Mouse (Mus musculus): ENCODE results near the gene Rxrb.
A peak's percentile ranks its signal among the peaks of the same experiment; 100 is the strongest.

Gene Rxrb

GRCm38 (mm10) chr17:34047404-34048050 is 15.9 kb downstream of the Rxrb start:
- DNase-seq (ENCODE audit: low read depth): peak; percentile 57

- no peak for DNase-seq (ENCODE audit: low read depth)
These were observed 25.6 kb downstream of the Rxrb start for GRCm38 (mm10) chr17:34057224-34057623.

- no peak for DNase-seq (ENCODE audit: low read depth)
These were observed 37.3 kb downstream of the Rxrb start for GRCm38 (mm10) chr17:34068864-34069263.

- DNase-seq (ENCODE audit: low read depth): peak; percentile 51
These were observed 40.5 kb downstream of the Rxrb start for GRCm38 (mm10) chr17:34072091-34072490.

DNA sequence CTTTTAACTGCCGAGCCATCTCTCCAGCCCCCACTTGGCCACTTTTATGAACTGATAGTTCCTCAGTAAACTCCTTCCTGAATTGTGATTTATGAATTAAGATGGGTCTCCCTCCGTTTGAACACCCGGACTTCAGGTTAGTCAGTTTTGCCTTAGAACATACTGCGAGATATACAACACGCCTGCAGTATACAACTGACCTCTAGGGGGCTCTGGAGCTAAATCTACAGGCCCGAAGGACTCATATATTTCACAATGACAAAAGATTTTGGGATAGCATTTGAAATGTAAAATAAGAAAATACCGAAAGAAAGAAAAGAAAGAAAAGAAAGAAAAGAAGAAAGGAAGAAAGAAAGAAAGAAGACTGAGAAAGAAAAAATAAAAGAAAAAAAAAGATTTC is 43.7 kb downstream of the Rxrb start:
- DNase-seq (ENCODE audit: low read depth): peak; percentile 91

DNA sequence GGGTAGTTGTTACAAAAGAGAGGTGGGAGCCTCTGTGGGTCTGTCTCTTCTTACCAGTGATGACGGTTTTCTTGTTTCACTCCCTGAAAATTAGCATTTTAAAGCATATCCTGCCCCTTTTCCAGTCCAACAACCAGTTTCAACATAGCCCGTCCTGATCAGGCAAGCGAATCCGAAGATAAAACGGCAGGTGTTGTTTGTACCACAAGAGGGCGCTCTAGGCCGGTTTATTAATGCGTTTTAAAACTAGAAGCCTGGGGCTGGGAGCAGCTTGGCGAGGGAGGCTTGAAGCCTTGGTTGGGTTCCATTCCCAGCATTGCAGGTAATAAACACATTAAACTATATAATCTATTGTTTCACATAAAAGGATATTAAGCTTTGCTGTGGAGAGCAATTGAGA is 45.9 kb downstream of the Rxrb start:
- DNase-seq (ENCODE audit: low read depth): peak; percentile 92

DNA sequence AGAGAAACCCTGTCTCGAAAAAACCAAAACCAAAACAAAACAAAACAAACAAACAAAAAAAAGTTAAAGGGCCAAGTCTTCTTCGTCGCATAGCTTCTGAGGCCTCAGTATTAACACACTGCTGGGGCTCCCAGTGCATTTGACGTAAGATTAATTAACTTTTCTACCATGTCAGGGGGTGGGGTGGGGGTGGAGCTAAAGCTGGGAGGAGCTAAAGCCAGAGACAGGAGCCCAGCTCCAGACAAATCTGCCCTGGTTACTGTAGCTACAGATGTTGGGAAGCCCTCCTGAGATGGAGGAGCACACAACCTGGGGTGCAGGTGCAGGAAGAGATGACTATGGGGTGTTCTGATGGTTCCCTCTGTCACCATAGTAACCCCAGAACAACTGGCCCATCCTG is 46.5 kb downstream of the Rxrb start:
- DNase-seq (ENCODE audit: low read depth): no peak

DNA sequence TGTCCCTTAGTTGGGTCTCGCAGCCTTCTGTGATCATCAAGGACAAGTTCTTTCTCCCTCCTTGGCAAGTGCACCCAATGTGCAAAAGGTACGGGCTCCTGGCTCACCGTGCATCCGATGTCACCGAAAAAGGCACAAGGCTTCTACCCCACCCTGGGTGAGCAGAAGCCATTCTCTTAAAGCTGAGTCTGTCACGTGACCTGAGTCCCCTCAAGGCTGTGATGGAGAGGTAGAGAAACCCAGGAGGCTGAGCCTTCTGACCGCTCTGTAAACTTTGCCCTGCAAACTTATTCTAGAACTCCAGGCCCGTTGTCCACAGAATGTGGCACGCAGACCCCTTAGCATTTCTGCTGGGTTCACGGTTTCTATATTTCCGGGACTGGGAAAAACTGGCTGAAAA is 47.4 kb downstream of the Rxrb start:
- DNase-seq (ENCODE audit: low read depth): no peak

DNA sequence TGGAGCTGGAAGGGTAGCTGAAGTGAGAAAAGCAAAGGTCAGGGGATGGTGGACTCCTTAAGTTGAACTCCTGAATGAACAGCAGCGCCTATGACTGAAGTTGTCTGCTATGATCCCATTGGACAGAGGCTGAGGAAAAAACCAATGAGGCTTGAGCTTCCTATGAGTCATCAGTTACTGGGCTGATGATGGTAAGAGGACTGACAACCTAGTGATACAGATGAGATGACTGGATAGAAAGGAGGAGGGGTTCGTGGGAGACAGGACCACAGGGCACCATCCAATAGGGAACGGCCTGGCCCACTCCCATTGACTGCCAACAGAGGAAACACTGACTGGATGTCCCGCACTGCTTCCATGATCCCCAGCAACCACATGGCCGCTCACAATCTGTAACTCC is 48.0 kb downstream of the Rxrb start:
- peak; percentile 79 for DNase-seq (ENCODE audit: low read depth)

DNA sequence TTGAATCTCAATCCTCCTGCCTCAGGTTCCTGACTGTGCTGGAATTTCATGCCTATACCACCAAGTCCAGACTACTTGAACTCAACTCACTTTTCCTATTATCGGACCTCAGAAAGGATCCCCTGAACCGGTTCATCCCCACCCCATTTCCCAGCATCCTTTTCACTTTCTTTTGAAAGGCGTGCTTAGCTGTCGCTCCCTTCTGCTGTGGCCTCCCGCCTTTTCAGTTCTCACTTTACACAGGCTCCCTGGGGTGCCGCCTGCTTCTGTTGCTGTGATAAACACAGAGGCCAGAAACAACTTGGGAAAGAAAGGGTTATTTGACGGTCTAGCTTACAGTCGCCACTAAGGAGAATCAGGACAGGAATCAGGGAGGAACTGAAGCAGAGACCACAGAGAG is 51.5 kb downstream of the Rxrb start:
- DNase-seq (ENCODE audit: low read depth): no peak

GRCm38 (mm10) chr17:34087386-34087785 is 55.8 kb downstream of the Rxrb start:
- no peak for DNase-seq (ENCODE audit: low read depth)
